Mouse (Mus musculus) olfactory bulb, adult 2 months (tissue): ENCODE measurements at regions not wholly inside any gene's neighbourhood (a gene's known extent, or its start where the extent isn't known, plus 50 kb on each side); places are given as distances from the start of the nearest gene placed in this dataset.

Experiments used
- H3K27ac ChIP-seq: fragments of 200-500 bp; 2 replicates; pipeline ENCODE4 v1.5.1; 2012; ENCODE audit warnings: low read depth, low read length; ENCODE audit not compliant: insufficient read depth
- H3K4me1 ChIP-seq: fragments of 200-500 bp; 2 replicates; pipeline ENCODE4 v1.6.1; 2012; ENCODE audit warnings: low read length; ENCODE audit not compliant: control insufficient read depth, insufficient read depth
- H3K4me3 ChIP-seq: fragments of 200-500 bp; 2 replicates; pipeline ENCODE4 v1.5.1; 2012; ENCODE audit warnings: mild to moderate bottlenecking, low read depth, low read length, moderate library complexity; ENCODE audit not compliant: insufficient read depth
- CTCF ChIP-seq: fragments of 200-500 bp; IDR thresholded peaks from 2 replicates; pipeline ENCODE4 v1.5.1; 2012; ENCODE audit warnings: low read depth, mild to moderate bottlenecking, low read length, moderate library complexity; ENCODE audit not compliant: insufficient read depth
- POLR2A ChIP-seq: fragments of 200-500 bp; IDR thresholded peaks from 2 replicates; pipeline ENCODE4 v1.6.1; 2012; ENCODE audit warnings: mild to moderate bottlenecking, low read depth, low read length, moderate library complexity; ENCODE audit not compliant: insufficient read depth
- whole genome bisulfite sequencing: fragments of 180-500 bp; shearing (Covaris S2); methylation state at CpG from one replicate; pipeline ENCODE4 v1.1.7; 2018; 5-methylcytosine and 5-hydroxymethylcytosine counted together

- WGBS, result 47% methylated on average over 6 of the region's 6 CpGs
- Histone ChIP-seq H3K27ac (no peak overlapping the region), H3K4me3 (no peak overlapping the region), H3K4me1 (no peaks in the 10 kb centered on the region)
- TF ChIP-seq CTCF (no peak), POLR2A (no peak)
Measured at GRCm38 (mm10) chr13:90334934-90335740, 245.7 kb upstream of the Xrcc4 start.

- TF ChIP-seq POLR2A (no peak), CTCF (no peak)
- no peak overlapping the region for H3K4me3 ChIP-seq
- no peaks in the 10 kb centered on the region for H3K4me1 ChIP-seq
- H3K27ac ChIP-seq, result no peak overlapping the region
Measured at GRCm38 (mm10) chr13:90334286-90334685, 244.9 kb upstream of the Xrcc4 start.

DNA sequence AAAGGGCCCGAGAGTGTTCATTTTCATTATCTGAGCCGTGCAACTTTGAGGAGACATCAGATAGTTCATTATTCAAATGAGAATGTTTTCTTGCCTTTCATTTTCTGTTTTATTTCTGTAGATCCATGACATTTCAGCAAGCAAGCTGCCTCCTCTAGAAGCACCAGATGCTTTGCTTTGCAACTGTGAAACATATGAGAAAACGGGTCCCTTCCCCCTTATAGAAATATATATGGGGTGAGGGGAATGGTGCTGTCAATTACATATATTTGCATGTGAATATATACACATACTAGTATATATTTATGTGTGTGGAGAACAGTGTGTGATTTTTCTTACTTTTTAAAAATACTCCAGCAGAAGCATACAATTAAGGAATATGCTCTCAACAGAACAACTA lies 235.8 kb upstream of the Xrcc4 start:
- H3K4me1 ChIP-seq, result no peaks in the 10 kb centered on the region
- no peak overlapping the region for H3K4me3 ChIP-seq
- no peak for TF ChIP-seq CTCF
- TF ChIP-seq POLR2A, result no peak
- H3K27ac ChIP-seq, result no peak overlapping the region
- 58% methylated on average over 3 of the region's 3 CpGs for WGBS

DNA sequence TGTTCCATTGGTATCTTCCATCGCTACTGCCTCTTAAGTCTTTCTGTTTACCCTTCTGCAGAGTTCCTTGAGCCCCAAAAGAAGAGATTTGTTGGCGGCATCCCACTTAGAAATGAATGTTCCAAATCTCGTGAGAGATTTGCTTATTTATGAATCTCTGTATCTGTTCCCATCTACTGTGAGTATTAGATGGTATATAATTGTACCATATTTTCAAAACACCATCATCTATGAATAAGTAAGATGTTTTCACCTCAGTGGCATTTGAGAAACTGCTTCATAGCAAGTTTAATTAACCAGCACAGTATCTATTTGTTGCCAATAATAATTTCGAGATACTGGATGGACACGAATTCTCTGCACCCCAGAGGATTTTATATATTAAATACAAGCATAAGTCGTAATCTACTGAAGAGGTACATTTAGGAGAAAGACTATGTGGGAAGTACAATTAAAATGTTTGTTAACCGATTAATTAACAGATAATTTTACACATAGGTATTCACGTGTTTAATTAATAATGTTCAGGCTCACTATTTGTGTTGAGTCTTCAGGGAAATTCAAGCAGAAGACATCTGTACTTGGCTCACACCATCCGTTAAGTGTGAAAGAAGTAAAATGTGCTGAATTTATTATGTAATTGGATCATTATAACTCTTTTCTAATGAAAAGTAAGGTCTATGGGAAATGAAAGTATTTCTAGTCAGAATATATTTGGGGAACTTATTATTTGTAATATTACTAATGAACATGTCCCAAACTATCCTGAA lies 224.0 kb upstream of the Xrcc4 start:
- Histone ChIP-seq H3K4me1 (no peaks in the 10 kb centered on the region), H3K27ac (no peak overlapping the region), H3K4me3 (no peak overlapping the region)
- WGBS, result 89% methylated on average over 9 of the region's 9 CpGs
- TF ChIP-seq CTCF (no peak), POLR2A (no peak)

GRCm38 (mm10) chr13:90310482-90310881 lies 221.1 kb upstream of the Xrcc4 start:
- TF ChIP-seq CTCF, result no peak
- TF ChIP-seq POLR2A, result no peak
- no peak overlapping the region for H3K4me3 ChIP-seq
- H3K27ac ChIP-seq, result no peak overlapping the region
- no peaks in the 10 kb centered on the region for H3K4me1 ChIP-seq

- no peaks in the 10 kb centered on the region for H3K4me1 ChIP-seq
- no peak overlapping the region for H3K27ac ChIP-seq
- WGBS, result 40% methylated on average over 3 of the region's 3 CpGs
- H3K4me3 ChIP-seq, result no peak overlapping the region
- TF ChIP-seq POLR2A (no peak), CTCF (no peak)
Measured at GRCm38 (mm10) chr13:90300481-90300880, 211.1 kb upstream of the Xrcc4 start.

- H3K27ac ChIP-seq, result no peak overlapping the region
- 63% methylated on average over 5 of the region's 5 CpGs for WGBS
- TF ChIP-seq CTCF (no peak), POLR2A (no peak)
- H3K4me3 ChIP-seq, result no peak overlapping the region
- H3K4me1 ChIP-seq, result no peaks in the 10 kb centered on the region
Measured at GRCm38 (mm10) chr13:90294648-90295007, 205.2 kb upstream of the Xrcc4 start.

GRCm38 (mm10) chr13:90293697-90294647 lies 204.6 kb upstream of the Xrcc4 start:
- no peak for TF ChIP-seq CTCF
- TF ChIP-seq POLR2A, result no peak
- Histone ChIP-seq H3K27ac (no peak overlapping the region), H3K4me1 (no peaks in the 10 kb centered on the region), H3K4me3 (no peak overlapping the region)
- WGBS, result 33% methylated on average over 10 of the region's 10 CpGs
